Mouse (Mus musculus) heart, embryonic 13.5 days (tissue): Measurements from ENCODE around the gene Hist1h2bh. TPM values are rescaled to one million over a fixed set of nuclear protein-coding genes. Genes with fewer than 3 reads are reported as not detected.
"Not testable (repeated sequence)": the region's sequence is repeated elsewhere in the genome, so short reads cannot be mapped to it uniquely, and the experiment has no call there.

Source experiments
- ATAC-seq: fragments of 200-750 bp; cut with Nextera tagmentation; 2 replicates; pipeline ENCODE4 v1.8.0; 2017; ENCODE audit warnings: moderate TSS enrichment; ENCODE audit not compliant: insufficient number of reproducible peaks, low FRiP score, low TSS enrichment; ENCODE audit errors: extremely low read depth
- H3K27ac ChIP-seq: fragments of 300-500 bp; sonication (generic); replicated peaks from 2 replicates; pipeline ENCODE4 v1.5.1; 2015; ENCODE audit warnings: moderate library complexity, mild to moderate bottlenecking, inconsistent platforms
- H3K27me3 ChIP-seq: fragments of 300-500 bp; sonication (generic); replicated peaks from 2 replicates; pipeline ENCODE4 v1.6.1; 2015; ENCODE audit warnings: mild to moderate bottlenecking, inconsistent platforms
- H3K36me3 ChIP-seq: fragments of 300-500 bp; sonication (generic); 2 replicates; pipeline ENCODE4 v1.6.1; 2015; ENCODE audit warnings: mild to moderate bottlenecking, inconsistent platforms
- H3K4me1 ChIP-seq: fragments of 300-500 bp; sonication (generic); 2 replicates; pipeline ENCODE4 v1.6.1; 2015; ENCODE audit warnings: inconsistent platforms
- H3K4me2 ChIP-seq: fragments of 300-500 bp; sonication (generic); 2 replicates; pipeline ENCODE4 v1.6.1; 2015; ENCODE audit warnings: inconsistent platforms, mild to moderate bottlenecking, moderate library complexity
- H3K4me3 ChIP-seq: fragments of 300-500 bp; sonication (generic); 2 replicates; pipeline ENCODE4 v1.5.1; 2015; ENCODE audit warnings: moderate library complexity, mild to moderate bottlenecking, inconsistent platforms
- H3K9ac ChIP-seq: fragments of 300-500 bp; sonication (generic); 2 replicates; pipeline ENCODE4 v1.6.1; 2015; ENCODE audit warnings: inconsistent platforms, mild to moderate bottlenecking, moderate library complexity
- H3K9me3 ChIP-seq: fragments of 300-500 bp; sonication (generic); 2 replicates; pipeline ENCODE4 v1.6.1; 2016; ENCODE audit warnings: inconsistent platforms
- WGBS: fragments of 180-500 bp; shearing (Covaris S2); methylation state at CpG from one replicate; pipeline ENCODE4 v1.1.7; 2015; ENCODE audit warnings: mixed read lengths; 5-methylcytosine and 5-hydroxymethylcytosine counted together
- polyA plus RNA-seq: library from polyadenylated mRNA; unstranded; fragments of >200 nt; fragmentation: Nextera tagmentation; extraction: Ambion mirVana; gene quantifications from 2 replicates; pipeline ENCODE4 v1.2.1, GENCODE M21; 2015

The Hist1h2bh gene
- polyA plus RNA-seq, 1 experiment from 2014 or later: 0.32 TPM

DNA sequence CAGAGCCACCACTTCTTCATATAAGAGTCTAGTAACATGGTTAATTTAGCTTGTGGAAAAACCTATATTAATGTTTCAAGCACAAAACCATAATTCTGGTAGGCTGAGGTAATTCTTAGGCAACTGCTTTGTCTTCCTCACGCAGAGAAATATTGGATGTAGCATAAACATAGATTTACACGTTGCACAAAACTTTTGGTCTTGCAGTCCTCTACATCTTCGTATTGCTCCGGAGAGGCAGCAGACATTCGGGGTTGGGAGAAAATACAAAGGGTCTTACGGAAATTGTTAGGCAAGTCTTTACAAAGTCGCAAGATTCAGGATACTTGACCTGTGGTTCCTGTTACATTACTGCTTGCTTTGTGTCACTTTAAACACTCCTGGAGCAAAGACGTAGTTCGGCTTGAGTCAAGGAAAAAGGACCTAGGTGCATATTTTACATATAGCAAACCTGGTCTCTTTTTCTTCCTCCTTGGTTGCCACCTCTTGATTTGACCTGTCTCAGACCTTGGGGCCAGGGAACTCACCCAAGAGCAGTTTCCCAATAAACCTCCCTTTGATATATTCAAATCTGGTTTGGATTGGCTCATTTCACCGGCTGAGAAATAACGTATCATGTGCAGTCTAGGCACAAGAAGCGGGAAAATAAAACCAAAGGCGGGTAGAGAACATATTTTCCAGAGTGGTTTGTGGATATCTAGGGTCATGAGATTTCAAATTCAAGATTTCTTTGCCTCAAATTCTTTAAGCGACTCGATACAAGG is 8.6 kb downstream of the Hist1h2bh start:
- peak overlapping the region; percentile 84 for H3K9ac ChIP-seq
- H3K9me3 ChIP-seq: no peaks in the 10 kb centered on the region
- H3K27me3 ChIP-seq: no peaks in the 10 kb centered on the region
- peak overlapping the region; percentile 70 for H3K4me3 ChIP-seq
- WGBS: under 1% methylated on average over 15 of the region's 15 CpGs
- peaks cover 42% of the 10 kb centered on the region for H3K4me1 ChIP-seq
- peak overlapping the region; percentile 81 for H3K4me2 ChIP-seq
- H3K36me3 ChIP-seq: no peaks in the 10 kb centered on the region
- ATAC-seq: no peak
- peak overlapping the region; percentile 99 for H3K27ac ChIP-seq

DNA sequence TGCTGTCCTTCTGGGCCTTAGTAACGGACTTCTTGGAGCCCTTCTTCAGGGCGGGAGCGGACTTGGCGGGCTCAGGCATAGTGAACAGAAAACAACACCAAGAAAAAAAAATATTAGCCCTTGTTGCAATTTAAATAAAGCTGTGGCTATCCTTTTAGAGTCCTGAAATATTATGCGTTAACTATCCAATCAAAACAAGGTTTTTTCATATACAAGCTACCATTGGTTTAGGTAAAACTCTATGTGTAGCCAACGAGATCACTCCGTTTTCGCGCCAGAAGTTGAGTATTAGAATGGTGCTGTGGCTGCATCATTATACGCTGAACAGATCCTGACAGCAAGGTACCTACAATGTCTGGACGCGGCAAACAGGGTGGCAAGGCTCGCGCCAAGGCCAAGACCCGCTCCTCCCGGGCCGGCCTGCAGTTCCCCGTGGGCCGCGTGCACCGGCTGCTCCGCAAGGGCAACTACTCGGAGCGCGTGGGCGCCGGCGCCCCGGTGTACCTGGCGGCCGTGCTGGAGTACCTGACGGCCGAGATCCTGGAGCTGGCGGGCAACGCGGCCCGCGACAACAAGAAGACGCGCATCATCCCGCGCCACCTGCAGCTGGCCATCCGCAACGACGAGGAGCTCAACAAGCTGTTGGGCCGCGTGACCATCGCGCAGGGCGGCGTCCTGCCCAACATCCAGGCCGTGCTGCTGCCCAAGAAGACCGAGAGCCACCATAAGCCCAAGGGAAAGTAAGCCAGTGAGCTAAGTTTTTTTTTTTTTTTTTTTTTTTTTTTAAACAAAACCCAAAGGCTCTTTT is 9.4 kb downstream of the Hist1h2bh start, which contains the start of gene Hist1h2af:
Hist1h2af (plus strand) TSS at position 347 of the 808 bp plus-strand sequence.
- Histone ChIP-seq H3K4me2 (peak within 1 kb of the TSS; percentile 81), H3K27ac (peak within 1 kb of the TSS; percentile 99), H3K9ac (peak within 1 kb of the TSS; percentile 84), H3K4me1 (peaks cover 47% of the 10 kb centered on the region), H3K4me3 (peak within 1 kb of the TSS; percentile 70)
- not testable (repeated sequence) for ATAC-seq, H3K27me3 ChIP-seq, H3K36me3 ChIP-seq, H3K9me3 ChIP-seq
- 1% methylated on average over 29 of the region's 53 CpGs for WGBS

DNA sequence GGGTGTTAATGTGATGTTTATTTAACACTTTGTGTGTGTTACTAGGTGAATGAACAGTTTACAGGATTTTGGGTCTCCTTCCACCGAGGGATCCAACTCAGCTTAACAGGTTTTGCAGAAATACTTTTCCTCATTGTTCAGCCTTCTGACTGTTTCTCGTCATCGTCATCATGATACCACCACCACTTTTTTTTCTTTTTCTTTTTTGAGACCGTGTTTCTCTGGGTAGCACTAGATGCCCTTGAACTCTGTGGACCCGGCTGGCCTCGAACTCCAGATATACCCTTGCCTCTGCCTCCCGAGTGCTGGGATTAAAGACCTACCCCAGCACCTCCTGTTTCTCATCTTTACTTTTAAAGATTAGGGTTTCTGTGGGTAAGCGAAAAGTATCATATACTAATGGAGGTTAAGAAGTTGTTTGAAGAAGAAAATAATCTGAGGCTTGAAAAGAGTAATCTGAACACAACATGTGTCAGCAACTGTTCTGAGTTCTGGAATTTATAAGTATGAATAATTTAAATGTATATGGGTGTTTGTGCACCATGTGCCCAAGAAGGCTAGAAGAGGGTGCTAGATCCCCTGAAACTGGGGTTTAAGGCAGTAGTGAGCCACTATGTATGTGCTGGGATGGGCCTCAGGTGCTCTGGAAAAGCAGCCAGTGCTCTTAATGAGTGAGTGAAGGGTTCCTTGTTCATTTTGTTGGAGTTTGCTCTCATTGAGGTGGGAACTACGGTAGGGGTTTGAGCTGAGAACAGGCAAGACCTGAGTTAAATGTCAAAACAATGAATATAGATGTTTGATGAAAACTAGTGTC is 10.7 kb downstream of the Hist1h2bh start:
- peak overlapping the region; percentile 99 for H3K27ac ChIP-seq
- H3K4me1 ChIP-seq: peaks cover 49% of the 10 kb centered on the region
- H3K36me3 ChIP-seq: no peaks in the 10 kb centered on the region
- no peak for ATAC-seq
- WGBS: 25% methylated on average over 9 of the region's 9 CpGs
- no peaks in the 10 kb centered on the region for H3K27me3 ChIP-seq
- no peaks in the 10 kb centered on the region for H3K9me3 ChIP-seq
- H3K4me2 ChIP-seq: peak overlapping the region; percentile 81
- H3K4me3 ChIP-seq: peak overlapping the region; percentile 70
- peak overlapping the region; percentile 92 for H3K9ac ChIP-seq

DNA sequence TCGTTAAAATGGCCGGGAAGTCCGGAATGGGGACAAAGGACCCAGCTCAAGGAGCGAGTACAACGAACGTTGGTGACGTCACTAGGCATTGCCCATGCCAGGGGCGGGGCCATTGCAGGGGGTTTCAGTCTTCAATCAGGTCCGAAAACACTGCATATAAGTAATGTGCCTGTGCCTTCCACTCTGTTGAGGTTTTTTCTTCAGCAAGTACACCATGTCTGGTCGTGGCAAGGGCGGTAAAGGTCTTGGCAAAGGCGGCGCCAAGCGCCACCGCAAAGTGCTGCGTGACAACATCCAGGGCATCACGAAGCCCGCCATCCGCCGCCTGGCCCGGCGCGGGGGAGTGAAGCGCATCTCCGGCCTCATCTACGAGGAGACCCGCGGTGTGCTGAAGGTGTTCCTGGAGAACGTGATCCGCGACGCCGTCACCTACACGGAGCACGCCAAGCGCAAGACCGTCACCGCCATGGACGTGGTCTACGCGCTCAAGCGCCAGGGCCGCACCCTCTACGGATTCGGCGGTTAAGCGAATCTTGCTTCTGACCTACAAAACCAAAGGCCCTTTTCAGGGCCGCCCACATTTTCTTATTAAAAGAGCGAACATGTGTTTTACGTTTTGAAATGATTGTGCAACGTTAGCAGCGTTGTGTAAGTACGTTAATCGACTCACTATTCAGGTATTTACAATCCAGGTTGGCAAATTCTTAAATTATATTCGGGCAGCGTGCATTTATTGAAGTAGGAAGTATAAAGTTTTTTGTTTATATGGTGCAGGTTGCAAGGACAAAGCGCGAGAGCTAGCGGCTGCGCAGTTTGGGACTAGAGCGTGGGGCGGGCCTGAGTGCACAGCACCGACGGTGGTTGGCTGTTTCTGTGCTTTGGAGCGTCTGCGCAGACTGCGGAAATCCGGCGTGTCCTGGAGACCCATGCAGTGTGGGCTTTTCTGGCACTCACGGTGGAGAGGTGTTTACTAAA is 12.0 kb downstream of the Hist1h2bh start, which contains the start of gene Hist1h4h:
Hist1h4h (plus strand) TSS at position 150 of the 975 bp plus-strand sequence.
- H3K9me3 ChIP-seq: no peaks in the 10 kb centered on the region
- peaks cover 45% of the 10 kb centered on the region for H3K4me1 ChIP-seq
- no peaks in the 10 kb centered on the region for H3K27me3 ChIP-seq
- under 1% methylated on average over 62 of the region's 70 CpGs for WGBS
- H3K4me3 ChIP-seq: peak within 1 kb of the TSS; percentile 70
- no peaks in the 10 kb centered on the region for H3K36me3 ChIP-seq
- H3K4me2 ChIP-seq: peak within 1 kb of the TSS; percentile 81
- peak within 1 kb of the TSS; percentile 99 for H3K27ac ChIP-seq
- ATAC-seq: peak; percentile 77
- peak within 1 kb of the TSS; percentile 92 for H3K9ac ChIP-seq

DNA sequence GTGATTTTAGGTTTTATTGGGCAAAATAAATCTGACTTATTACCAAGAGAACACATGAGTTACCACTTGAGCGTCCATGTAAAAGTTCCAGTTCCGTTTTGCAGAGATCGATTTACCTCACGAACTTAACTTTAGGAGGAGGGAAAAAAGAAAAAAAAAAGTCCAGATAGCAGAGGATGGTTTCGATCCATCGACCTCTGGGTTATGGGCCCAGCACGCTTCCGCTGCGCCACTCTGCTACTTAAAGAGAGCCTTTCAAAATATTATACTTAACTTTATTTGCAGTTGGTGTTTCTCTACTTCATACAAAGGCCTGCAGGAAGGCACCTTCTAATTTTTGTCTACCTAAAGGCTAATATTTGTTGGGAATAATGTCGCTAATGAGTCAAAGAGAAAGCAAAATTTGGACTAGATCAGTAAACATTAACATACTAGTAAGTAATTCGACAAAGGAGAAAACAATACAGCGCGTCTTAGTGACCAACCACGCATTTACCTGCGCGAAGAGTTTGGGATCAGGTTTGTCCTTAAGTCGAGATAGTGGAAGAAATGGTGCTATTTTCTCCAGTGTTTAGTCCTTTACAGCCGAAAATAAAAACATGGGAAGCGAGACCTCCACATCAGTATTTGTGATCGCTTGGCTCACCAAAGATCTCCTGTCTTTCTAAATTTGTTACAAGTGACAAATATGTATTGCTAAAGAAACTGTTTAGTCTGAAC is 12.9 kb downstream of the Hist1h2bh start:
- no peak for ATAC-seq
- peak overlapping the region; percentile 81 for H3K4me2 ChIP-seq
- H3K9me3 ChIP-seq: no peaks in the 10 kb centered on the region
- peak overlapping the region; percentile 70 for H3K4me3 ChIP-seq
- no peaks in the 10 kb centered on the region for H3K27me3 ChIP-seq
- H3K27ac ChIP-seq: peak overlapping the region; percentile 99
- under 1% methylated on average over 20 of the region's 20 CpGs for WGBS
- H3K4me1 ChIP-seq: peaks cover 43% of the 10 kb centered on the region
- peak overlapping the region; percentile 92 for H3K9ac ChIP-seq
- no peaks in the 10 kb centered on the region for H3K36me3 ChIP-seq

DNA sequence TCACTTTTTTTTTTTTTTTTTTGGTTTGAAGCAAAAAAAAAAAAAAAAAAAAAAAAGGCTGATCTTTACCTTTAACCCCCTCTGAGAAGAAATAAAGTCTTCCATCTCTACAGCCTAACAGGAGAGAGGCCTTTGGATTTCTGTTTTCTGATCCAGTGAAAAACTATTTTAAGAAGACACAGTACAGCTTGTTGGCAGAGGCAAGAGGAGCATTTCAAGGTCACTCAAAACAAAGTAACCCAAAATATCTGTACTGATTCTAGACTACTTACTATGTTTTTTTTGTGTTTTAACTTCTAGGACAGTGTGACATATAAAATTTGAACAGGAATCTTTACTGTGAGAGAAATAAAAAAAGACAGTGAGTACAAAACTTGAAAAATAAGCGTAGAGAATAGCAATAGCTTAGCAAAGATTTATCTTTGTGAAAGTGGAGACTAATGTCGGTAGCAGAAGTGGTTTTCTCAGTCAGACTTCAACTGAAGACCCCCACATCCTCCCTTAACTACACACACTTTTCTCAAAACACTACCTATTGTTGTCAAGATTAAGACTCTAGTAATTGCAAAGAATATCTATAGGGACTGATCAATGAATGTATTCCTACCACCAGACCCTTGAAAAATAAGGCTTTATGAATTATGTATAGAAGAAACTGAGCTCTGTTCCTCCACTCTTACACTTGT is 13.6 kb downstream of the Hist1h2bh start:
- Histone ChIP-seq H3K36me3 (no peaks in the 10 kb centered on the region), H3K9me3 (no peaks in the 10 kb centered on the region), H3K27ac (peak overlapping the region; percentile 99), H3K4me2 (peak overlapping the region; percentile 81), H3K9ac (peak overlapping the region; percentile 92), H3K4me3 (peak overlapping the region; percentile 70), H3K27me3 (no peaks in the 10 kb centered on the region), H3K4me1 (peaks cover 43% of the 10 kb centered on the region)
- 12% methylated on average over 2 of the region's 2 CpGs for WGBS
- ATAC-seq: no peak

DNA sequence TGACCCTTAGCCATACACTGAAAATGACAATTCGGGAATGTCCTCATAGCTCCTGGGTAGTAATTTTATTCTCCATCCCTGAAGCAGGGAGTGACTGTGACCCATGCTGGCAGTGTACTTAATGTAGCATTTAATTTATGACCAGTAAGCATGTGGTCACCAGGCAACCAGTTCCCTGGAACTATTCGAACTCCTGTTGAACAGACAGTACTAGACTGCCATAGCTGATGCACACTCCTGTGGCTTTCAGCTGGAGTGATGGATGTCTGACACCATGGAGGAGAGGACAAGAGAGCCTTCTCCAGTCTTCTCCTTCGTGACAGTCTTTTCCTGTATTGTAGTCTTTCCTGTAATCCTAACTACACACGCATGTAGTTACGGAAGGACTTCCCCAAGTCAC is 14.2 kb downstream of the Hist1h2bh start:
- Histone ChIP-seq H3K4me1 (peaks cover 38% of the 10 kb centered on the region), H3K9ac (peak overlapping the region; percentile 70), H3K27me3 (no peaks in the 10 kb centered on the region), H3K36me3 (no peaks in the 10 kb centered on the region), H3K4me2 (peak overlapping the region; percentile 81), H3K4me3 (no peak overlapping the region), H3K27ac (peak overlapping the region; percentile 99), H3K9me3 (no peaks in the 10 kb centered on the region)
- WGBS: 84% methylated on average over 5 of the region's 5 CpGs
- ATAC-seq: no peak

DNA sequence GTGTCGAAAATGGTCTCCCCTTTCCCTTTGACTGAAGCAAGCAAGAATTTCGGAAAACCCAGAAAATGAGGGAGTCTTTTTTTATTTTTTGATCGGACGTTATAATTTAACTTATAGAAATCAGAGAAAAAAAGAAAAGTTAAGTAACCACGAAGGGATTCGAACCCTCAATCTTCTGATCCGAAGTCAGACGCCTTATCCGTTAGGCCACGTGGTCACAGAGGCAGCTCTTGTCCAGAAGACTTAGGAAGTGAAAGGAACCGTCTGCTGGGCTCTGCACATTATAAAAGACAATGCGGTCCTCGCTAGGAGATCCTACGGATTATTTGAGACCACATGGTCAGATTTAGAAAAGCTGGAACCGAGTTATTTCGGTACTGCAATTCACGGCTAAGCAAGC is 16.9 kb downstream of the Hist1h2bh start:
- WGBS: under 1% methylated on average over 17 of the region's 17 CpGs
- Histone ChIP-seq H3K9me3 (no peaks in the 10 kb centered on the region), H3K36me3 (no peaks in the 10 kb centered on the region), H3K4me2 (peak overlapping the region; percentile 71), H3K4me3 (peak overlapping the region; percentile 56), H3K27ac (peak overlapping the region; percentile 63; the same call in 1 of the 2 replicates), H3K9ac (peak overlapping the region; percentile 78), H3K4me1 (peaks cover 26% of the 10 kb centered on the region), H3K27me3 (no peaks in the 10 kb centered on the region)
- ATAC-seq: no peak

DNA sequence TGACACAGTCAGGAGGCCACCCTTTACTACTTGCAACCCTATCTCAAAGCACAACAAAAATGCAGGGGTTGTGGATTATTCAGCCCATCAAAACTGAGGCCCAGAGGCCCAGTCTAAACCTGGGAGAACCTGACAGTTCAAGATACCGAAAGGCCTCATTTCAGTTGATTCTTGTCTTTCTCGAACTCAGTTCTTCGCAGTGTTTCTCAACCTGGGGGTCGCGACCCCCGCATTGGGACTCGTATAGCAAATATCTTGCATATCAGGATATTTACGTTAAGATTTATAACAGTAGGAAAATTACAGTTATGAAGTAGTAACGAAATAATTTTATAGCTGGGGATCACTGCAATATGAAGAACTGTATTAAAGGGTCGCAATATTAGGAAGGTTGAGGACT is 17.3 kb downstream of the Hist1h2bh start:
- no peak for ATAC-seq
- H3K4me2 ChIP-seq: peak overlapping the region; percentile 71
- H3K4me3 ChIP-seq: peak overlapping the region; percentile 56
- H3K27me3 ChIP-seq: no peaks in the 10 kb centered on the region
- no peaks in the 10 kb centered on the region for H3K36me3 ChIP-seq
- no peaks in the 10 kb centered on the region for H3K9me3 ChIP-seq
- peak overlapping the region; percentile 78 for H3K9ac ChIP-seq
- H3K4me1 ChIP-seq: peaks cover 30% of the 10 kb centered on the region
- 2% methylated on average over 10 of the region's 10 CpGs for WGBS
- H3K27ac ChIP-seq: no peak overlapping the region
